Mouse (Mus musculus): ENCODE results near the gene Hist2h2aa2.
"Not testable (repeated sequence)": the region's sequence is repeated elsewhere in the genome, so short reads cannot be mapped to it uniquely, and the experiment has no call there.

Hist2h2aa2 gene

DNA sequence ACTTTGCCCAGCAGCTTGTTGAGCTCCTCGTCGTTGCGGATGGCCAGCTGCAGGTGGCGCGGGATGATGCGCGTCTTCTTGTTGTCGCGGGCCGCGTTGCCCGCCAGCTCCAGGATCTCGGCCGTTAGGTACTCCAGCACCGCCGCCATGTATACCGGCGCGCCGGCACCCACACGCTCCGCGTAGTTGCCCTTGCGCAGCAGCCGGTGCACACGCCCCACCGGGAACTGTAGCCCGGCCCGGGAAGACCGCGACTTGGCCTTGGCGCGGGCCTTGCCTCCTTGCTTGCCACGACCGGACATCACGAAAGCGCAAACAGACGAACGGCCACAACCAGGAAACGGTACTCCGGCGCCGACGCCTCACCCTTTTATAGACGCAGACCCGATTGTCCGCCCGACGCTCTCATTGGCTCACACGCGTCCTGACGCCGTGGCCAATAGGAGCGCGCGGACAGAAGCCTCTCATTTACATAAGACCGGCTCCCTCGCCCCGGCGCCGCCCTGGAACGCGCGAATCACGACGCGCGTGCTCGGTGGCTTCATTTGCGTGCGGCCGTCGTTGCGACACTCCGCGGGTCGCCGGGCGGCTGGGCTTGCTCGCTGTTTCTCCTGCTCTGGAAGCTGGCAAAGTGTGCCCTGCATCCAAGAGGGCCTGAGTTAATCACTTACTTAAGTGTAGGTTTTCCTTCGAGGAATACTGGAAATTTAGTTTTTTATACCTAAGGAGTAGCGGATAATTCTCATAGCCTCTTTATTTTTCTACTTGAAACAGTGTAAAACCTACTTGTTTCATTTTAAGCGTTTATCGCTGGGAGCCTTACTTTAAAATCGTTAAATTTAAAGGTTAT, at the start of gene Hist2h2aa2:
TSS of gene Hist2h2aa2 (minus strand) at position 328 of the 850 bp plus-strand sequence.
- peak; percentile 78 for DNase-seq (ENCODE audit: low spot score)

DNA sequence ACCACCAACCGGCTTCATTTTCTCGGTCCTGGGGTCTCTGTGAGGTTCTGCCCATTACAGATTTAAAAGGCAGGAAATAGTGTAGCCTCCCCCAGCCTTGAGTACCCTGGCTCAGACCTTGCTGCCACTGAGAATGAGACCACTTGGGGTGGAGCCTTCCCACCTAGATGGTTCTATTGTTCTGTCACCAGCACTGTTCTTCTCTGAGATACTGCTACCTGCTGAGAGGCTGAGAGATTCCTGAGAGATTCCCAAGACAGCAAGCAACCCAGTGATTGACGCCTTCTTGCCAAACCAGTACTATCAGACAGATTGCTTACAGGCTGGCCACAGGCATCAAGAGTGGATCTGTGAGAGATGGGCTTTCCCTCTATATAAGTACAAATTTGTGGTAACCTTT, 49.1 kb upstream of the Hist2h2aa2 start:
- DNase-seq (ENCODE audit: low spot score): no peak

- DNase-seq (ENCODE audit: low spot score): not testable (repeated sequence)
These were observed 47.3 kb upstream of the Hist2h2aa2 start for GRCm38 (mm10) chr3:96287334-96287733.

DNA sequence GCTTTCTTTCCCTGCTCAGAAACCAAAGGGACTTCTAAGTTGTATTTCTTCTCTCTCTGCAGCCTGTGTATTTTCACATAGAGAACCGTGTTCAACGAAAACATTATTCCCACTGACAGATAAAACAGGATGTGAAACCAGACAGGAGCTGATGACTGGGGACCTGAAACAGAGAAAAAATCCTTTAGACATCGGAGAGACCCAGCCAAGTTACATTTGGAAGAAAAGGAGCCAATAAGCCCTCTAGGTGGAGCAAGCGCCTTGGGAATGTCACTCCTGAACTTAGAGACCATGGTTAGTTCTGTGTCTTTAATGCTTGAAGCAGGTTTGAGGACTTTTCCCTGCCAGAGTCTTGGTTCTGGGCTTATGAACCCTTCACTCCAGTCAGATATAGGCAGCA, 44.4 kb upstream of the Hist2h2aa2 start:
- peak; percentile 76 for DNase-seq (ENCODE audit: low spot score)

GRCm38 (mm10) chr3:96280660-96281059, 40.6 kb upstream of the Hist2h2aa2 start:
- DNase-seq (ENCODE audit: low spot score): no peak

- peak; percentile 95 for DNase-seq (ENCODE audit: low spot score)
These were observed 37.9 kb upstream of the Hist2h2aa2 start for GRCm38 (mm10) chr3:96277800-96278624.

- peak; percentile 41 for DNase-seq (ENCODE audit: low spot score)
These were observed 37.3 kb upstream of the Hist2h2aa2 start for GRCm38 (mm10) chr3:96277428-96277799.

DNA sequence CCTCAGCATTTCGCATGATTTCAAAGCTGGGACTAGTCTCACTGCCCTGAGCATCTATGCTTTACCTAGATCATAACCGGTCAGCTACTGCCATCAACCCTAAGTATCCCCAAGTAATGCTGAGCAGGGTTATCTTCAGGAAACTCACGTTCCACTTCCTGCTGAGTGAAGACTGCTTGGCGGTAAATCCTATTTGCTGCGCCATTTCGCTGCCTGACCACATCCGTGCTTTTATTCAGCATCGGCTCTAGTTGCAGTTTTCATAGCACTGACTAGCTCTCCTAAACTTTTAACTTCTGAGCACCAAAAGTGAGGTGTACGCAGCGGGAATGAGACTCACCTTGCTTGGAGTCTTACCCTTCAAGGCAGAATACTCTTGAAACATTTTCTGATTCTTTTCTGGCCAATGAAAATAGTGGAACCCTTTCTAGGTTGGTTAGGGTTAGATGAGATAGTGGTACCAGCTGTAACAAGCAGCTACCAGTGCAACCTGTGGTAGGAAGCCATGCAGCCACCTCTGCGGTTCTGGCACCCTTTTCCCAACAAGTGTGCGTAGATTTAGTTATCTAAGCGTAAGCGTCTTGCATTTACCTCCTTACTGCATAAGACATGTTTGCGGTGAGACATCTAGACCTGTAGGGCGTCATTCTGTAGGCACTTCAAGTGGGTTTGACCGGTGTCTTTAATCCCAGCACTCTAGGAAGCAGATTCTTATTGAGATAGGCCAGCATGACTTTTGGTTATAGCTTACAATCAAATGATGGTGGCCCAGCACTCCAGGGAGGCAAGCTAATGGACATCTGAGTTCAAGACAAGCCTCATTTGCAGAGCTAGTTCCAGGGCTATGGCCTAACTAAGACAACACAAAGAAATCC, 33.8 kb upstream of the Hist2h2aa2 start:
- DNase-seq (ENCODE audit: low spot score): no peak

DNA sequence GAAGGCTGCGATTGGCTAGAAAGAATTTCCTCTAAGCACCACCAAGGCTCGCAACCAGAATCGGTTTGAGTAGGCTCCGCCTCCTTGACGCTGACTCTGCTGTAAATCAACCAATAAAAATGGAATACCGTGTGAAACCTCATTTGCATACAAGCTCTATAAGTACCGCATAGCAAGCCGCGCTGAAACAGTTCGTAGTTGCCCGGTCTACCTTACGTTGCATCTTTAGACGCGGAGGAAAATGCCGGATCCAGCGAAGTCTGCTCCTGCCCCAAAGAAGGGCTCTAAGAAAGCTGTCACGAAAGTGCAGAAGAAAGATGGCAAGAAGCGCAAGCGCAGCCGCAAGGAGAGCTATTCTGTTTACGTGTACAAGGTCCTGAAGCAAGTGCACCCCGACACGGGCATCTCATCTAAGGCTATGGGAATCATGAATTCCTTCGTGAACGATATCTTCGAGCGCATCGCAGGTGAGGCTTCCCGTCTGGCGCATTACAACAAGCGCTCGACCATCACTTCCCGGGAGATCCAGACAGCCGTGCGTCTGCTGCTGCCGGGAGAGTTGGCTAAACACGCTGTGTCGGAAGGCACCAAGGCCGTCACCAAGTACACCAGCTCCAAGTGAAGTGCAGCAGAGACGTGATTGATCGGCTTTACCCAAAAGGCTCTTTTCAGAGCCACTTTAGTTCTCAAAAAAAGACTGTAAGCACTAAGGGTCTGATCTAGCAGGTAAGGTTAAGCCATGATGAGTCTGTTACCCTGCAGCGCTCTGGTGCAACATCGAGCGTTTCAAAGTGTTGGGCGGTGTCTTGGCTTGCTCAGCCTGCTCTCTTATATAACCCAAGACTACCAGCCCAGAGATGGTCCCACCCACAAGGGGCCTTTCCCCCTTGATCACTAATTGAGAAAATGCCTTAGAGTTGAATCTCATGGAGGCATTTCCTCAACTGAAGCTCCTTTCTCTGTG, 29.7 kb upstream of the Hist2h2aa2 start, which contains the start of gene Hist2h2bb:
TSS of gene Hist2h2bb (plus strand) at position 242 of the 964 bp plus-strand sequence.
- DNase-seq (ENCODE audit: low spot score): peak; percentile 98

- not testable (repeated sequence) for DNase-seq (ENCODE audit: low spot score)
These were observed 28.8 kb upstream of the Hist2h2aa2 start for GRCm38 (mm10) chr3:96268776-96269378.

- DNase-seq (ENCODE audit: low spot score): peak; percentile 90
These were observed 28.1 kb upstream of the Hist2h2aa2 start, which contains the start of gene Hist2h3b for GRCm38 (mm10) chr3:96268051-96268775. TSS of gene Hist2h3b (plus strand) at chr3:96268654.

DNA sequence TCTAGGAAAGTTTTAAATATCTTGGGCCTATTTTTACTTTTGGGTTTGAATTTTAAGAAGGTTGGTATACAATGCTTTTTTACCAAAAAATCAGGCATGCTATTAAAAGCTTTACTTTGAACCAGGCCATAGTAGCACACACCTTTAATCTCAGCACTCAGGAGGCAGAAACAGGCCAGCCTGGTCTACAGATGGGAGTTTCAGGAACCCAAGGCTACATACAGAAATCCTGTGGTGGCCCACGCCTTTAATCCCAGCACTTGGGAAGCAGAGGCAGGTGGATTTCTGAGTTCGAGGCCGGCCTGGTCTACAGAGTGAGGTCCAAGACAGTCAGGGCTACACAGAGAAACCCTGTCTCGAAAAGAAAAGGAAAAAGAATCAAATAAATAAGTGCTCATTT, 27.5 kb upstream of the Hist2h2aa2 start:
- no peak for DNase-seq (ENCODE audit: low spot score)

- DNase-seq (ENCODE audit: low spot score): no peak
These were observed 26.1 kb upstream of the Hist2h2aa2 start for GRCm38 (mm10) chr3:96266132-96266710.

DNA sequence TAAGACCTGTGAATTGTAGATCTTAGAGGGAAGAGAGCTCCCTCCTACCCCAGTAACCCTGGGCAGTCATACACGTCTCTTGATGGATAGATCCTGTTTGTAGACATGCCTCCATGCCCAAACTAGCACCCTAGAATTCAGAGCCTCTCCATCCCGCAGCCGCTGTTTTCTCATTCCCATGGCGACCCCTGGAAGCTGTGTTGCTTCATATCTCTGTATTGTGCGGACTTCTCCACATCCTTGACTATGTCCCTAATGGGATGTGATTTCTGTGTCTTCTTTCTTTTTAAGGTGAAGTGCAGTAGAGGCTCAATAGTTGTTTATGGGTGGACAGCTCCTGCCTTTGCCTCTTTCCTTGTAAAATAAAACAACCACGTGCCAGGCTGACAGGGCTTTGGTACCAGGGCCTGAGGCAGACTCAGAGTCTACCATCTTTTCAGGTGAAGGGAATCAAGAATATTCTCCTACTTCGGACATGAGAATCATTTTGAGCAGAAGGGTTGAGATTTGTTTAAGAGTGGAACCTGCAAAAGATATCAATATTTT, 24.4 kb upstream of the Hist2h2aa2 start:
- no peak for DNase-seq (ENCODE audit: low spot score)

DNA sequence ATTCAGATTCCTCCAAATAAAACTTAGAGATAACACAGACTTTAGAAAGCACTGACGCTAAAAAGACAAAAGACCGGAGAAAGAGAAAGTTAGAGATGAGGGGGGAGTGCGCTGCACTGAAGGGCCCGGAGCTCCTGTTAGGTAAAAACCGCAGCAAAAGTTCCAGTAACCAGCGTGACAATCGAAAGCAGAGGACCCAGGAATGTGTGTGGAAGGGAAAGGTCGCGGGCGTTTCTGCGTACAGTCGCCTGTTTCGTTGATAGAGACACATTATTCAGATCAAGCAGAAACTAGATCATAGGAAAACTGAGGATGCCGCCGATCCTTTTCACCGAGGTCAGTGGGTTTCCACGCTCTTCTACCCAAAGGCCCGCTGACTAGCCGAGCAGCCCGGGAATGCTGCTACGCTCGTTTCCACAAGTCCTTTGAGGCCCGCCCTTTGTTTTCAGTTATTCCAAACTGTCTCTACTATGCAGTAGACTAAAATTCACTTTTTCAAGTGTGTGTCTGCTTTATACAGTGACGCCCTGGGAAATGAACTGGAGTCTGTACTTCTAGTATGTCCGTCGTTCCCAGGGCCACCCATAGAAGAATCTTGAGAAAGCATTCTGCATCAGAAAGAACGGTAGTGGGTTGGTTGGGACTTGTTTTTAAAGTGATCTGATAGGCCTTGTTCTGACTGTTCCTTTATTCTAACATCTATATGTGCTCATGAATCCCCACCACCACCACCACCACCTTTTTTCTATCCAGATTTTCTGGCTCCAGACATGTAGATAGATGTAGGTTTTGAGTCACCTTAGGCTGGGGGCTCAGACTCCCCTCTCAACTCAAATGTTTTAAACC, 23.7 kb upstream of the Hist2h2aa2 start:
- peak; percentile 61 for DNase-seq (ENCODE audit: low spot score)

GRCm38 (mm10) chr3:96262979-96263550, 23.0 kb upstream of the Hist2h2aa2 start, which contains the start of gene Hist2h4:
TSS of gene Hist2h4 (minus strand) at chr3:96263311.
- peak; percentile 91 for DNase-seq (ENCODE audit: low spot score)

DNA sequence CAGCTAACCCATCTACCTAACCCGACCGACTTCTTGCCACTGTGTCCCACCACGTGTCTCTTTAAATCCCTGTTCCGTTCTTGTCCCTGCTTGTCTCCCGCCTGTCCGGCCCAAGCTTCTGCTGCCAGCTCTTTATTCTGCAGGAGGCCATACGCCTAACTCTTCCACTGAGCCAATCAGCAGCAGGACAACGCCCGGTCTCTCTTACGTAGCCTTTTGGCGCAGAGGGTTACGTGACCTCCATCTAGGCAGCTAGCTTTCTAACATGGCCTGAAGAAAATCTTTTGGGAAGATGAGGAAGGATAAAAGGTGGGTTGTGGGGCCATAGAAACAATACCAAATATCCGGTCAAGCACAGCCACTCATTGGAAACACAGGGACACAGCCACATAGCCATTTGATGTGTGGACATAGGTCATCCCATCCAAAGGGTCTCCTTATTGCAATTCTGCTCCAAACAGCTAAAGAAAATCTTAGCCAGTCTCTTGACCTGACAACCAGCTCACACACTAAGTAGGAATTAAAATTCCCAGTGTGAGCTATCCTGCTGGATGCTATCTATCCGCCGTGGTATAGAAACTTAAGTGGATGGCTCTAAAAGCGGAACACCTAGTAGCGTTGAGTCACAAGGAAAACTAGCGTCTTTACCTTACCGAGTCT, 22.3 kb upstream of the Hist2h2aa2 start:
- peak; percentile 92 for DNase-seq (ENCODE audit: low spot score)
